Mouse (Mus musculus) kidney, adult 2 months (tissue): ENCODE measurements around the gene Lix1l.
A peak's percentile ranks its signal among the peaks of the same experiment; 100 is the strongest.

ENCODE experiments used
- CTCF ChIP-seq: fragments of 200-500 bp; conservative IDR thresholded peaks from 2 replicates; pipeline ENCODE4 v1.5.1; 2011; ENCODE audit warnings: low read depth, mild to moderate bottlenecking, control low read depth, low read length, moderate library complexity, mixed read lengths; ENCODE audit not compliant: insufficient read depth, insufficient read length
- POLR2A ChIP-seq: fragments of 200-500 bp; IDR thresholded peaks from one replicate; pipeline ENCODE4 v1.6.1; 2011; ENCODE audit warnings: low read depth, low read length, control low read depth

DNA sequence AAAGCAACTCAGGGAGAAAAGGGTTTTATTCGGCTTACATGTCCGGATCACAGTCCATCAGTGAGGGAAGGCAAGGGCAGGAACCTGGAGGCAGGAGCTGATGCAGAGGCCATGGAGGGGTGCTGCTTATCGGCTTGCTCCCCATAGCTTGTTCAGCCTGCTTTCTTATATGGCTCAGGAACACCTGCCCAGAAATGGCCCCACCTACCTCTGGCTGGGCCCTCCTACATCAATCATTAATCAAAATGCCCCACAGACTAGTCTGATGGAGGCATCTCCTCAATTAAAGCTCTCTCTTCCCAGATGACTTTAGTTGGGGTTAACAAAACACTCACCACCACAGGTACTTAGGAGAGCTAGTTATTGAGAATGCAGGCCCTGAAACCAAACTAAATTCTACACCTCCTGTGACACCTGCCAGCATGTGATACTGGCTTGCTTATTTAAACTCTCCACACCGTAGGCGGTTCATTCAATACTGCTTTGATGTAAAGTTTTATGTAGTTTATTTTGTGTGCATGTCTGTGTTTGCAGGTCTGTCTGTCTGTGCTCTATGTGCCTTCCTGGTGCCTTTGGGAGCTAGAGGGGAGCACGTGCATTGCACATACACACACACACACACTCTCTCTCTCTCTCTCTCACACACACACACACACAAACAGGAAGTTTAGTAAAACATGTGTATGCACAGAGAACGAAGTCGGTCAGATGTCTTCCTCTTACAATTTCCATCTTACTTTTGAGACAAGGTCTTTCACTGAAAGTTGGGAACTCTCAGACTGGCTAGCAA, 34.1 kb upstream of the Lix1l start:
- no peak for TF ChIP-seq CTCF
- TF ChIP-seq POLR2A: peak; percentile 29
